Comparison of ENCODE assay signal across 21 mouse cellular contexts in genomic region chr7:137557439-137557838, GRCm38 (mm10).
DNase-seq lines count a peak whose midpoint lies in the region; ATAC-seq lines count a peak whose summit lies in the region.
"Had no signal": no experiment of that assay in that cellular context is flagged by ENCODE, and none has a peak within 500 bp of the region (broad histone marks: within the 10 kb centered on the region; RNA-seq: fewer than 3 reads in every experiment).

No protein-coding gene starts in this region.

- no peak for ATAC-seq in intestine, embryonic 14.5 days (replicated peaks; ENCODE audit: low FRiP score, low TSS enrichment, low read depth)
- ATAC-seq in intestine, embryonic 15.5 days, result no peak
- peak; percentile 51; the same call in 1 of the 2 replicates for ATAC-seq in limb, embryonic 13.5 days (ENCODE audit: low FRiP score, low read depth)
- peak; percentile 77 for ATAC-seq in neural tube, embryonic 14.5 days (ENCODE audit: low read depth)
- ATAC-seq in frontal cortex, adult (ENCODE audit: low TSS enrichment), result no peak
- ATAC-seq: activated CD4-positive, CD25-positive, alpha-beta regulatory T cell, adult 4 months; forebrain, postnatal 0 days; Patski had no signal

- H3K4me3 ChIP-seq in intestine, embryonic 14.5 days (ENCODE audit: low read depth, low read length), result no peak overlapping the region
- no peak overlapping the region for H3K4me3 ChIP-seq in intestine, embryonic 15.5 days (replicated peaks)
- H3K4me3 ChIP-seq in limb, embryonic 13.5 days, result no peak overlapping the region
- H3K4me3 ChIP-seq in neural tube, embryonic 14.5 days (ENCODE audit: low read depth, low read length), result no peak overlapping the region
- H3K4me3 ChIP-seq: embryonic facial prominence, embryonic 12.5 days; forebrain, embryonic 12.5 days; heart, adult 2 months; heart, embryonic 12.5 days; hindbrain, embryonic 15.5 days had no signal

- H3K27ac ChIP-seq in intestine, embryonic 14.5 days (ENCODE audit: low read depth), result no peak overlapping the region
- no peak overlapping the region for H3K27ac ChIP-seq in intestine, embryonic 15.5 days
- H3K27ac ChIP-seq in limb, embryonic 13.5 days, result no peak overlapping the region
- no peak overlapping the region for H3K27ac ChIP-seq in neural tube, embryonic 14.5 days (ENCODE audit: low read depth, low read length)
- H3K27ac ChIP-seq: embryonic facial prominence, embryonic 12.5 days; forebrain, embryonic 12.5 days; heart, adult 2 months; hindbrain, embryonic 15.5 days had no signal

- no peaks in the 10 kb centered on the region for H3K27me3 ChIP-seq in intestine, embryonic 14.5 days (replicated peaks; ENCODE audit: control insufficient read depth, insufficient read depth, low read length)
- no peaks in the 10 kb centered on the region for H3K27me3 ChIP-seq in intestine, embryonic 15.5 days (replicated peaks)
- 0 out of 2 replicates have a peak, but pooled peaks cover 3% of the 10 kb centered on the region for H3K27me3 ChIP-seq in limb, embryonic 13.5 days
- no peaks in the 10 kb centered on the region for H3K27me3 ChIP-seq in neural tube, embryonic 14.5 days (ENCODE audit: control insufficient read depth, insufficient read depth, low read length)
- H3K27me3 ChIP-seq: embryonic facial prominence, embryonic 12.5 days; forebrain, embryonic 12.5 days; heart, embryonic 12.5 days; hindbrain, embryonic 15.5 days; Patski had no signal

- H3K36me3 ChIP-seq in intestine, embryonic 14.5 days (ENCODE audit: control insufficient read depth, insufficient read depth, low read length), result no peaks in the 10 kb centered on the region
- H3K36me3 ChIP-seq in intestine, embryonic 15.5 days, result no peaks in the 10 kb centered on the region
- no peaks in the 10 kb centered on the region for H3K36me3 ChIP-seq in limb, embryonic 13.5 days
- H3K36me3 ChIP-seq in neural tube, embryonic 14.5 days (ENCODE audit: control insufficient read depth, insufficient read depth, low read length), result no peaks in the 10 kb centered on the region
- H3K36me3 ChIP-seq: embryonic facial prominence, embryonic 12.5 days; forebrain, embryonic 12.5 days; heart, embryonic 12.5 days; hindbrain, embryonic 15.5 days had no signal

- peak; percentile 23 for DNase-seq in intestine, embryonic 14.5 days (ENCODE audit: low spot score)
- DNase-seq in forelimb bud, embryonic 11.5 days (ENCODE audit: low read depth, low spot score), result peak; percentile 54
- no peak for DNase-seq in thymus, adult 18-20 months
- DNase-seq: adrenal gland, postnatal 14 days; cerebellum, adult 11-12 months; cerebellum, adult 9-10 months; cerebellum, postnatal 25 days; forebrain, postnatal 0 days; gastrocnemius, postnatal 10 days; heart, postnatal 36 days had no signal

- no peak overlapping the region for H3K4me2 ChIP-seq in intestine, embryonic 14.5 days (ENCODE audit: low read length)
- no peak overlapping the region for H3K4me2 ChIP-seq in intestine, embryonic 15.5 days (replicated peaks)
- H3K4me2 ChIP-seq in limb, embryonic 13.5 days (replicated peaks), result no peak overlapping the region
- H3K4me2 ChIP-seq in neural tube, embryonic 14.5 days (ENCODE audit: low read depth, low read length), result no peak overlapping the region
- H3K4me2 ChIP-seq: embryonic facial prominence, embryonic 12.5 days; forebrain, embryonic 12.5 days; heart, embryonic 12.5 days; hindbrain, embryonic 15.5 days had no signal

- H3K9ac ChIP-seq in intestine, embryonic 14.5 days (ENCODE audit: low read length), result no peak overlapping the region
- H3K9ac ChIP-seq in intestine, embryonic 15.5 days, result no peak overlapping the region
- no peak overlapping the region for H3K9ac ChIP-seq in limb, embryonic 13.5 days
- no peak overlapping the region for H3K9ac ChIP-seq in neural tube, embryonic 14.5 days (replicated peaks; ENCODE audit: low read depth, low read length)
- H3K9ac ChIP-seq: embryonic facial prominence, embryonic 12.5 days; forebrain, embryonic 12.5 days; forebrain, postnatal 0 days; heart, embryonic 12.5 days; hindbrain, embryonic 15.5 days had no signal

- H3K4me1 ChIP-seq in intestine, embryonic 14.5 days (replicated peaks; ENCODE audit: control insufficient read depth, insufficient read depth, low read length), result no peaks in the 10 kb centered on the region
- no peaks in the 10 kb centered on the region for H3K4me1 ChIP-seq in intestine, embryonic 15.5 days (replicated peaks)
- H3K4me1 ChIP-seq in limb, embryonic 13.5 days, result peaks cover 35% of the 10 kb centered on the region
- H3K4me1 ChIP-seq in neural tube, embryonic 14.5 days (ENCODE audit: control insufficient read depth, insufficient read depth, low read length), result peaks cover 8% of the 10 kb centered on the region; the same call in 1 of the 2 replicates
- H3K4me1 ChIP-seq: embryonic facial prominence, embryonic 12.5 days; heart, embryonic 12.5 days; hindbrain, embryonic 15.5 days had no signal

- H3K9me3 ChIP-seq in intestine, embryonic 14.5 days (ENCODE audit: control insufficient read depth, low read length), result no peaks in the 10 kb centered on the region
- H3K9me3 ChIP-seq in intestine, embryonic 15.5 days, result no peaks in the 10 kb centered on the region
- H3K9me3 ChIP-seq in limb, embryonic 13.5 days, result no peaks in the 10 kb centered on the region
- H3K9me3 ChIP-seq in neural tube, embryonic 14.5 days (ENCODE audit: control insufficient read depth, low read length), result no peaks in the 10 kb centered on the region
- H3K9me3 ChIP-seq: embryonic facial prominence, embryonic 12.5 days; forebrain, embryonic 12.5 days; hindbrain, embryonic 15.5 days had no signal

- 81% methylated on average over 3 of the region's 3 CpGs for WGBS in intestine, embryonic 14.5 days
- WGBS in intestine, embryonic 15.5 days, result 79% methylated on average over 3 of the region's 3 CpGs
- WGBS in limb, embryonic 13.5 days, result 33% methylated on average over 3 of the region's 3 CpGs
- 38% methylated on average over 3 of the region's 3 CpGs for WGBS in neural tube, embryonic 14.5 days

Comparison
In these comparisons a context has a peak if more than half of its experiments do, and no peak if none do; other contexts are left out.
1. ATAC-seq: peak in limb, embryonic 13.5 days (single experiment) and neural tube, embryonic 14.5 days (single experiment); none in intestine, embryonic 14.5 days (single experiment), intestine, embryonic 15.5 days (single experiment) and frontal cortex, adult (single experiment).
2. DNase-seq: peak in intestine, embryonic 14.5 days (single experiment) and forelimb bud, embryonic 11.5 days (single experiment); none in thymus, adult 18-20 months (0 of 2).